13 mouse cellular contexts compared by ENCODE assay signal in genomic region chr12:85273508-85273907, GRCm38 (mm10). TPM values are rescaled to one million over a fixed set of nuclear protein-coding genes. Genes with fewer than 3 reads are reported as not detected.
DNase-seq lines count a peak whose midpoint lies in the region; ATAC-seq and TF ChIP-seq lines count a peak whose summit lies in the region.
"Had no signal": no experiment of that assay in that cellular context is flagged by ENCODE, and none has a peak within 500 bp of the region (broad histone marks: within the 10 kb centered on the region; RNA-seq: fewer than 3 reads in every experiment).

No protein-coding gene starts in this region.

- DNase-seq in heart, embryonic 10.5 days (ENCODE audit: low spot score), result no peak
- peak; percentile 62 for DNase-seq in lung, embryonic 14.5 days
- no peak for DNase-seq in lung, adult 18-20 months
- peak; percentile 45 for DNase-seq in embryo, embryonic 10.5 days (ENCODE audit: low spot score)
- no peak for DNase-seq in gastrocnemius, adult 2 months
- no peak for DNase-seq in layer of hippocampus, postnatal 14 days (ENCODE audit: low spot score in 2 of 2)
- DNase-seq: kidney, postnatal 14 days; thymus, adult 18-20 months had no signal

- H3K4me3 ChIP-seq in heart, embryonic 10.5 days, result no peak overlapping the region
- no peak overlapping the region for H3K4me3 ChIP-seq in heart, embryonic 12.5 days
- no peak overlapping the region for H3K4me3 ChIP-seq in lung, embryonic 14.5 days (ENCODE audit: low read depth, low read length)
- no peak overlapping the region for H3K4me3 ChIP-seq in limb, embryonic 12.5 days (replicated peaks)
- H3K4me3 ChIP-seq in gastrocnemius, adult 2 months, result no peak overlapping the region
- H3K4me3 ChIP-seq: forebrain, embryonic 12.5 days; hindbrain, embryonic 12.5 days; liver, embryonic 15.5 days had no signal

- no peak for ATAC-seq in heart, embryonic 12.5 days (ENCODE audit: insufficient number of reproducible peaks, low FRiP score)
- ATAC-seq in lung, embryonic 14.5 days (ENCODE audit: insufficient read depth), result peak; percentile 62
- ATAC-seq in limb, embryonic 12.5 days (ENCODE audit: insufficient number of reproducible peaks, insufficient read depth, low FRiP score, low TSS enrichment, low read depth), result no peak

- 0 out of 2 replicates have a peak, but pooled peaks cover 9% of the 10 kb centered on the region for H3K4me1 ChIP-seq in heart, embryonic 10.5 days
- no peaks in the 10 kb centered on the region for H3K4me1 ChIP-seq in heart, embryonic 12.5 days (replicated peaks)
- peaks cover 7% of the 10 kb centered on the region; the same call in 1 of the 2 replicates for H3K4me1 ChIP-seq in lung, embryonic 14.5 days (ENCODE audit: insufficient read depth)
- H3K4me1 ChIP-seq in limb, embryonic 12.5 days (replicated peaks), result peaks cover 5% of the 10 kb centered on the region; the same call in 1 of the 2 replicates

- peak overlapping the region; percentile 52; the same call in 1 of the 2 replicates for H3K27ac ChIP-seq in heart, embryonic 10.5 days
- H3K27ac ChIP-seq in heart, embryonic 12.5 days (ENCODE audit: poor library complexity, severe bottlenecking), result no peak overlapping the region
- peak overlapping the region; percentile 48; the same call in 1 of the 2 replicates for H3K27ac ChIP-seq in lung, embryonic 14.5 days (ENCODE audit: low read depth)
- 0 out of 2 replicates have a peak overlapping the region, but pooled peaks have one; percentile 4 for H3K27ac ChIP-seq in limb, embryonic 12.5 days
- H3K27ac ChIP-seq in gastrocnemius, adult 2 months, result no peak overlapping the region
- H3K27ac ChIP-seq: forebrain, embryonic 12.5 days; hindbrain, embryonic 12.5 days; liver, embryonic 15.5 days had no signal

- intact Hi-C loops in gastrocnemius, adult 2 months (cut with DNase I), result loop anchor here (5.0 kb wide), 1 partner anchor 51 kb away; no protein-coding TSS in a partner anchor

- no peaks in the 10 kb centered on the region for H3K9me3 ChIP-seq in heart, embryonic 10.5 days
- no peaks in the 10 kb centered on the region for H3K9me3 ChIP-seq in heart, embryonic 12.5 days (replicated peaks)
- no peaks in the 10 kb centered on the region for H3K9me3 ChIP-seq in lung, embryonic 14.5 days (ENCODE audit: low read depth, low read length)
- no peaks in the 10 kb centered on the region for H3K9me3 ChIP-seq in limb, embryonic 12.5 days
- H3K9me3 ChIP-seq: forebrain, embryonic 12.5 days; hindbrain, embryonic 12.5 days; liver, embryonic 15.5 days had no signal

- peaks cover 20% of the 10 kb centered on the region for H3K36me3 ChIP-seq in heart, embryonic 10.5 days
- H3K36me3 ChIP-seq in heart, embryonic 12.5 days, result peaks cover 16% of the 10 kb centered on the region; the same call in 1 of the 2 replicates
- H3K36me3 ChIP-seq in lung, embryonic 14.5 days (ENCODE audit: insufficient read depth), result 0 out of 2 replicates have a peak, but pooled peaks cover 2% of the 10 kb centered on the region
- peaks cover 20% of the 10 kb centered on the region; the same call in 1 of the 2 replicates for H3K36me3 ChIP-seq in limb, embryonic 12.5 days
- H3K36me3 ChIP-seq: forebrain, embryonic 12.5 days had no signal

- no peak overlapping the region for H3K4me2 ChIP-seq in heart, embryonic 12.5 days
- no peak overlapping the region for H3K4me2 ChIP-seq in lung, embryonic 14.5 days
- no peak overlapping the region for H3K4me2 ChIP-seq in limb, embryonic 12.5 days
- H3K4me2 ChIP-seq: forebrain, embryonic 12.5 days; hindbrain, embryonic 12.5 days; liver, embryonic 15.5 days had no signal

- no peak for TF ChIP-seq CTCF in lung, embryonic 14.5 days (IDR thresholded peaks at IDR 0.05; ENCODE audit: low read depth)
- TF ChIP-seq CTCF in gastrocnemius, adult 2 months (IDR thresholded peaks at IDR 0.05), result no peak

- H3K9ac ChIP-seq in heart, embryonic 12.5 days, result no peak overlapping the region
- no peak overlapping the region; the same call in 1 of the 2 replicates for H3K9ac ChIP-seq in lung, embryonic 14.5 days
- H3K9ac ChIP-seq in limb, embryonic 12.5 days (replicated peaks), result no peak overlapping the region
- H3K9ac ChIP-seq: forebrain, embryonic 12.5 days; hindbrain, embryonic 12.5 days; liver, embryonic 15.5 days had no signal

- WGBS in heart, embryonic 10.5 days, result 56% methylated on average over 10 of the region's 10 CpGs
- 53% methylated on average over 10 of the region's 10 CpGs for WGBS in heart, embryonic 12.5 days
- WGBS in lung, embryonic 14.5 days, result 39% methylated on average over 10 of the region's 10 CpGs
- 73% methylated on average over 10 of the region's 10 CpGs for WGBS in limb, embryonic 12.5 days

- no peaks in the 10 kb centered on the region for H3K27me3 ChIP-seq in heart, embryonic 10.5 days (ENCODE audit: insufficient read depth, poor library complexity, severe bottlenecking)
- no peaks in the 10 kb centered on the region for H3K27me3 ChIP-seq in heart, embryonic 12.5 days (replicated peaks)
- no peaks in the 10 kb centered on the region for H3K27me3 ChIP-seq in lung, embryonic 14.5 days (ENCODE audit: insufficient read depth, low read length)
- no peaks in the 10 kb centered on the region for H3K27me3 ChIP-seq in limb, embryonic 12.5 days
- H3K27me3 ChIP-seq: forebrain, embryonic 12.5 days; hindbrain, embryonic 12.5 days; liver, embryonic 15.5 days had no signal

RNA-seq across cellular contexts. Expression of gene Mlh3, which starts 3.1 kb away (rescaled TPM):
- 6.8 and 7.0 TPM in 2 replicates for polyA plus RNA-seq in heart, embryonic 10.5 days (2016; fragmentation: Nextera tagmentation; extraction: Ambion mirVana)
- 7.3 and 7.9 TPM in 2 replicates for polyA plus RNA-seq in heart, embryonic 12.5 days (2016; fragmentation: Nextera tagmentation; extraction: Ambion mirVana)
- polyA plus RNA-seq in lung, embryonic 14.5 days (2014; fragmentation: Nextera tagmentation; extraction: Ambion mirVana), result 8.8 and 10.2 TPM in 2 replicates
- 10.9 and 11.1 TPM in 2 replicates for polyA plus RNA-seq in limb, embryonic 12.5 days (2016; fragmentation: Nextera tagmentation; extraction: Ambion mirVana)
- 10 to 100 TPM in 1 of 2 experiments, 1 to 10 TPM in 1; 8.9 to 10.6 TPM for total RNA-seq in gastrocnemius, adult 2 months (2021)
- 10 to 100 TPM; 15.4 to 15.8 TPM for total RNA-seq in layer of hippocampus, postnatal 14 days (2021)

RNA-seq across cellular contexts. Expression of gene Acyp1, which starts 14.7 kb away (rescaled TPM):
- polyA plus RNA-seq in heart, embryonic 10.5 days (2016; fragmentation: Nextera tagmentation; extraction: Ambion mirVana), result 65.3 and 75.4 TPM in 2 replicates
- 70.0 and 75.1 TPM in 2 replicates for polyA plus RNA-seq in heart, embryonic 12.5 days (2016; fragmentation: Nextera tagmentation; extraction: Ambion mirVana)
- polyA plus RNA-seq in lung, embryonic 14.5 days (2014; fragmentation: Nextera tagmentation; extraction: Ambion mirVana), result 37.6 and 42.7 TPM in 2 replicates
- 58.6 and 62.8 TPM in 2 replicates for polyA plus RNA-seq in limb, embryonic 12.5 days (2016; fragmentation: Nextera tagmentation; extraction: Ambion mirVana)
- 10 to 100 TPM; 37.9 to 52.7 TPM for total RNA-seq in gastrocnemius, adult 2 months (2021)
- 10 to 100 TPM; 32.8 to 36.8 TPM for total RNA-seq in layer of hippocampus, postnatal 14 days (2021)

RNA-seq across cellular contexts. Expression of gene Zc2hc1c, which starts 14.9 kb away (rescaled TPM):
- 0.82 and 0.85 TPM in 2 replicates for polyA plus RNA-seq in heart, embryonic 10.5 days (2016; fragmentation: Nextera tagmentation; extraction: Ambion mirVana)
- polyA plus RNA-seq in heart, embryonic 12.5 days (2016; fragmentation: Nextera tagmentation; extraction: Ambion mirVana), result 0.81 and 0.96 TPM in 2 replicates
- 0.93 and 1.1 TPM in 2 replicates for polyA plus RNA-seq in lung, embryonic 14.5 days (2014; fragmentation: Nextera tagmentation; extraction: Ambion mirVana)
- 0.97 and 1.1 TPM in 2 replicates for polyA plus RNA-seq in limb, embryonic 12.5 days (2016; fragmentation: Nextera tagmentation; extraction: Ambion mirVana)
- 1 to 10 TPM in 1 of 2 experiments, under 1 TPM in 1; 0.95 to 1.7 TPM for total RNA-seq in gastrocnemius, adult 2 months (2021)
- total RNA-seq in layer of hippocampus, postnatal 14 days (2021), result 1 to 10 TPM in 1 of 2 experiments, under 1 TPM in 1; 0.88 to 1.2 TPM

RNA-seq across cellular contexts. Expression of gene Eif2b2, which starts 54.2 kb away (rescaled TPM):
- 71.5 and 91.3 TPM in 2 replicates for polyA plus RNA-seq in heart, embryonic 10.5 days (2016; fragmentation: Nextera tagmentation; extraction: Ambion mirVana)
- 49.0 and 51.3 TPM in 2 replicates for polyA plus RNA-seq in heart, embryonic 12.5 days (2016; fragmentation: Nextera tagmentation; extraction: Ambion mirVana)
- 91.4 and 99.9 TPM in 2 replicates for polyA plus RNA-seq in lung, embryonic 14.5 days (2014; fragmentation: Nextera tagmentation; extraction: Ambion mirVana)
- 80.6 and 83.3 TPM in 2 replicates for polyA plus RNA-seq in limb, embryonic 12.5 days (2016; fragmentation: Nextera tagmentation; extraction: Ambion mirVana)
- 10 to 100 TPM; 56.1 to 63.1 TPM for total RNA-seq in gastrocnemius, adult 2 months (2021)
- 10 to 100 TPM; 58.3 to 66.6 TPM for total RNA-seq in layer of hippocampus, postnatal 14 days (2021)

Comparison
In these comparisons a context has a peak if more than half of its experiments do, and no peak if none do; other contexts are left out.
1. DNase-seq: peak in lung, embryonic 14.5 days (single experiment) and embryo, embryonic 10.5 days (single experiment); none in heart, embryonic 10.5 days (single experiment), lung, adult 18-20 months (0 of 2), gastrocnemius, adult 2 months (single experiment) and layer of hippocampus, postnatal 14 days (0 of 2).
2. H3K27ac ChIP-seq: peak in heart, embryonic 10.5 days (single experiment), lung, embryonic 14.5 days (single experiment) and limb, embryonic 12.5 days (single experiment); none in heart, embryonic 12.5 days (single experiment) and gastrocnemius, adult 2 months (single experiment).